Mouse (Mus musculus) kidney, postnatal 10 days (tissue): Measurements from ENCODE around the gene Olfr259.

Experiments used
- DNase-seq: peaks from one replicate; pipeline ENCODE4 v3.0.0; 2021; ENCODE audit warnings: mixed read lengths

Olfr259 gene

GRCm38 (mm10) chr2:87114467-87114866 lies at the start of gene Olfr259:
Gene Olfr259 (minus strand): TSS chr2:87114567.
- no peak for DNase-seq

- no peak for DNase-seq
Measured at GRCm38 (mm10) chr2:87152524-87152923, 38.2 kb upstream of the Olfr259 start, which contains the start of gene Olfr1111. Gene Olfr1111 (minus strand): TSS chr2:87152624.

- DNase-seq, result no peak
Measured at GRCm38 (mm10) chr2:87140200-87140599, 25.8 kb upstream of the Olfr259 start, which contains the start of gene Olfr1110. Gene Olfr1110 (minus strand): TSS chr2:87140300.

GRCm38 (mm10) chr2:87095908-87096307 lies 18.5 kb downstream of the Olfr259 start, which contains the start of gene Olfr1109:
Gene Olfr1109 (minus strand): TSS chr2:87096008.
- no peak for DNase-seq

- DNase-seq, result no peak
Measured at GRCm38 (mm10) chr2:87075717-87076116, 38.6 kb downstream of the Olfr259 start, which contains the start of gene Olfr1107. Gene Olfr1107 (minus strand): TSS chr2:87075817.
